Mouse (Mus musculus) testis, adult 2 months (tissue): Measurements from ENCODE around the gene Mtx3.

Source experiments
- CTCF ChIP-seq: fragments of 200-500 bp; IDR thresholded peaks from 2 replicates; pipeline ENCODE4 v1.5.1; 2012; ENCODE audit warnings: low read depth, mild to moderate bottlenecking, inconsistent platforms, low read length, moderate library complexity; ENCODE audit not compliant: control insufficient read depth, insufficient read depth, insufficient replicate concordance
- POLR2A ChIP-seq: fragments of 200-500 bp; IDR thresholded peaks from 2 replicates; pipeline ENCODE4 v1.6.1; 2012; ENCODE audit warnings: low read depth, mild to moderate bottlenecking, inconsistent platforms, low read length, moderate library complexity; ENCODE audit not compliant: control insufficient read depth

GRCm38 (mm10) chr13:92798830-92799229 lies 45.7 kb upstream of the Mtx3 start:
- TF ChIP-seq POLR2A = no peak
- no peak for TF ChIP-seq CTCF
